Mouse (Mus musculus) spleen, postnatal 36 days (tissue): Measurements from ENCODE around the gene Prmt7.
"Not testable (repeated sequence)": the region's sequence is repeated elsewhere in the genome, so short reads cannot be mapped to it uniquely, and the experiment has no call there.

Experiments
- DNase-seq, 2 experiments: peaks; one replicate each; pipeline ENCODE4 v3.0.0; 2022; ENCODE audit warnings: low spot score in 2 of 2, mixed read lengths in 1 of 2

The Prmt7 gene

DNA sequence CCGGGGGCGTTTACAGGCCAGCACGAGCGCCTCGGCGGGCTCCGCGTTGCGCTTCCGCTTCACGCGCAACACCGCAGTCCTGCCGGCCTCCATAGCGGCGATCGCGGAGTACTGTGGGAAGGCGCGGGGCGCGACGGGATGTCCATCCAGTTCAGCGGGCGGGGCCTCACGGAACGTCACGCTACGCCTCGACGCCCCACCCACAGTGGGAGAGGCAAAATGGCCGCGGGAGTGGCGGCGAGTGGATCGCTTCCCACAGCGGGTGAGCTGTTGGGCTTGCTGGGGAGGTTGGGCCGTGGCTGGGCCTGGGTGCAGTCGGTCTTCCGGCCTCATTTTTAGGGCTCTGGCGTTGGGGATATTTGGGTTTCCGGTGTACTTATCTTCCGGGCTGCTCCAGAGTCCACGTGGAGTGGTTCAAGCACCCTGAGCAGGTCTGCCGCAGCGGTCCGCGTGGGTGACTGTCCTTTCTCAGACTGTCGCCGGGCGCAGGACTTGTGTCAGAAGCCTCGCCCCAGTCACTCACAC lies at the start of gene Prmt7, which contains the start of gene Slc7a6os:
Prmt7 (plus strand) TSS at position 116 of the 525 bp plus-strand sequence.
Slc7a6os (minus strand) TSS at position 115 of the 525 bp plus-strand sequence.
- peak; percentile 94 to 95 for DNase-seq

GRCm38 (mm10) chr8:106163251-106163650 lies 47.5 kb upstream of the Prmt7 start:
- no peak for DNase-seq

GRCm38 (mm10) chr8:106165460-106165859 lies 45.3 kb upstream of the Prmt7 start:
- DNase-seq: peak; percentile 42 to 69

GRCm38 (mm10) chr8:106168356-106169016 lies 42.2 kb upstream of the Prmt7 start, which contains the start of gene Slc7a6:
Slc7a6 (plus strand) TSS chr8:106168857.
- peak; percentile 88 to 89 for DNase-seq

- peak; percentile 15 to 32 for DNase-seq
These were observed 41.5 kb upstream of the Prmt7 start for GRCm38 (mm10) chr8:106169017-106169933.

- DNase-seq: no peak
These were observed 40.7 kb upstream of the Prmt7 start for GRCm38 (mm10) chr8:106169934-106170480.

DNA sequence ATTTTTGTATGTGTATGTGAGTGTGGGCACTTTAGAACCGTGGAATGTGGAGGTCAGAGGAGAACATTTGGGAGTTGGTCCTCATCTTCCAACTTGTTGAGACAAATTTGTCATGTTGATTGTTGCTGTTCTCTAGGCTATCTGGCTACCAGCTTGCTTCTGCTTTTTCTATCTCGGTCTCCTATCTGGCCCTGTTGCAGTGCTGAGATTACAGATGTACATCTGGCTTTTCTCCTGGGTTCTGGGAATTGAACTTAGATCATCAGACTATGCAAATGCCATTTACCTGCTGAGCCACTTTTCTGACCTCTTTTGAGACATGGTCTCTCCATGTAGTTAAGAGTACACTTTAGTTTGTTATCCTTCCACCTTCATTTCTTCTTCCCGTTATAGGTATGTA lies 37.2 kb upstream of the Prmt7 start:
- DNase-seq: no peak

DNA sequence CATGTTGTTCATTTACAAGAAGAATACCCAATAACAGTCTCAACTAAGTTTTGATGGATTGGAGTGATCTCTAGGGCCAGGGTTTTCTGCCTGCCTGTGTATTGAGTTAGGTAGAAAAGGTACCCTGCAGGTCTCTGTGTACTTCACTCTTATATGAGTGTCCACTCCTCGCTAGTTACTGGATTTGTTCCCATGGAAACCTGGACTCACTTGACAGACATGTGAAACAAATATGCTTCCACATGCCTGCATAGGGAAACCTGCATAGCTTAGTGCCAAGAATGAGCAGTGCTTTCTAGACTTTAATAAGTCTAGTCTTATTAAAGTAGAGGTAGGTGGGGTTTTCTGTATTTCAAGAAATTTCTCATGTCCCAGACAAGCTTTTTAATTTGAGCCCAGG lies 33.8 kb upstream of the Prmt7 start:
- no peak for DNase-seq

DNA sequence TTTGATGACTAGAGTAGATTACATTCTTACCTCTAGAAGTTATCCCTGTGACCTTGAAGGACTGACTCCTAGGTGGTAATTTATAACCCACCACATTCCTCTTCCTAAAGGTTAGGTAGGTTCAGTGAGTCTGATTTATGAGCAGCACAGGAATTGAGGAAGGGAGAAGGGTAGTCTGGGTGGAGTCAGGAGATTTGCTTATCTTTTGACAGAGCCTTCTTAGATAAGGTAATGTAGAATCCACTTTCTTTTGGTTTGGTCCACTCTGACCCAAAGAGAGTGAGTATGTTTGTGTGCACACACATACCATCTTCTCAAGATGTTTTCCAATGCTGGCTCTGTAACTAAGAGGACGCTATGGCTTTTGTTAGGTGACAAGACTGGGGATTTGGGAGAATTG lies 33.1 kb upstream of the Prmt7 start:
- DNase-seq: no peak

GRCm38 (mm10) chr8:106178428-106178827 lies 32.3 kb upstream of the Prmt7 start:
- DNase-seq: no peak

DNA sequence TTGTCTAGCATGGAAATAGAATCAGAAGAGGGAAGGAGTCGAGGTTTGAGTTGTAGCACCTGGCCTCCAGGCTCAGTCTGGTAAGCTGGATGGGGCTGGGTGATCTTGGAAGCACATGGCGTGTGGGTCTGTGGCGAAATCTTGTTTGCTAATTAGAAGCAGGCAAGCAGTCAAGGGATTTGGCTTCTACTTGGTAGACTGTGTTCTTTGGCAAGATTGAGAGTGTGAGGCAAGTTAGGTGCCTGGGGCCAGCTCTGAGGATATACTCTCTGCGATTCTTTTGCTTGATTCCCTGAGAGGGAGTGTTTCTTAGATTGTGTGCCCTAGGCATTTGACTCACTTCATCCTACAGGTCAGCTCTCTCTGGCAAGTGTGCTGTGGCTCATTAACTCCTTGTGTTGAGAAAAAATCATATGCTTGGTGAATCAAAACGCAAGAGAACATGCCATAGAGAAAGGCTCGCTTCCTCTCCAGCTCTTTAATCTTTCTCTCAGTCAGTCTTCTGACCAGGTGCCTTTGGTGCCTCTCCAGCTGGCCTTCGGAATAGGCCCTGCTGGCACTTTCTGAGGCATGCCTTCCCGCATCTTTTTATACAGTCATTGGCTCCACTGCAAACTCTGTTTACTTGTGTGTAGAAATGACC lies 25.0 kb upstream of the Prmt7 start:
- DNase-seq: no peak

- DNase-seq: no peak
These were observed 24.3 kb upstream of the Prmt7 start for GRCm38 (mm10) chr8:106186394-106186793.

DNA sequence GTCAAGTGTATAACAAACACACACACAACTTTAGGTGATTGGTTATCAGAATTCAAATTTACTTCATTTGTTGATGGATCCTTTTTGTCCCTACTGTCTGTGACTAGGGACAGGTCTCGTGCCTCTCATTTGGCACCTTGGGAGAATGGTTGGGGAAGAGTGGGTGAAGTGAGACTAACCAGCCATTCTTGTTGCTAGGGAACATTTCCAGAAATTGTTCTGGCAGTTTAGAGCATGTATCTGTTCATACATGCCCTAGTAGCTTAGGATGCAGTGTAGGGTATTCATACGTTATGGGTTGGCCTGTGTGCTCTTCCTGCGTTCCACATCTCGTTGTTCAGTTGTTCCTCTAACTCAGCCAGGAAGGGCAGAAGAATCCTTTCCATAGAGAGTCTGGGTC lies 21.6 kb upstream of the Prmt7 start:
- no peak for DNase-seq

DNA sequence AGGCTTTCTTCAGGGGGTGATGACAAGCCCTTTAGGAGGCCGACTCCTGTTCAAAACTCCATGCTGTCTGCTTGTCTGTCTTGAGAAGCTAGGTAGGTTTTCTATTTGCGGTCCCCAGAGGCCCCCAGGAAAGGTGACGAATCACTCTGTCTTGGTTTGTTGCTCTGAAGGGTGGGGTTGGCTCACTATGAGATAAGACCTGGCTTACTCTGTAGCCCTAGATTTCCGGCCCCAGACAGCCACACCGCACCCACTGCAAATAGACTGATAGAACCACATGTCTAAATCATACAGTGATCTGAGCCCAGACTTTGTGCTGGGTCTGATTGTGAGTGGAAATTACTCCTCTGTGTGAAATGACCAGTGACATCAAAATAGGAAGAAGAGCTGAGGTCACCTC lies 19.1 kb upstream of the Prmt7 start:
- DNase-seq: no peak

GRCm38 (mm10) chr8:106193162-106193561 lies 17.6 kb upstream of the Prmt7 start:
- DNase-seq: no peak

- no peak for DNase-seq
These were observed 16.7 kb upstream of the Prmt7 start for GRCm38 (mm10) chr8:106194062-106194461.

DNA sequence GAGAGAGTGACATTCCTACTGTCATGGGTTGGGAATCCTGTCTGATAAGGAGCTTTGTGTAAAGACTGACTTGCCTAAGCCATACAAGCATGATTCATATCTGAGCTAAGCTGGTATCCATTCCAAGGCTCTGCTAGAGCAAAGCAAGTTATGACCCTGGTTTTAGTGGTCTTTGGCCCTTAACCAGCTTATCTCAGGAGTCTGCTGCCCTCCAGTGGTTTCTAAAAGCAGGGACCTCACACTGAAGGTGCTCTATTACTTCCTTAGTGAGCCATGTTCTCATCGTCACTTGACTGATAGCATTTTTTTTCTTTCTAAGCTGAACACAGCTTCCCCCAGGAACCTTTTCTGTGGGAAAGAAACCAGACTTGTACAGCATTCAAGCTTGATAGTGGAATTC lies 12.0 kb upstream of the Prmt7 start:
- DNase-seq: peak; percentile 38

GRCm38 (mm10) chr8:106199596-106199995 lies 11.1 kb upstream of the Prmt7 start:
- DNase-seq: not testable (repeated sequence)

GRCm38 (mm10) chr8:106210035-106210731 lies 553 bp upstream of the Prmt7 start:
- DNase-seq: no peak

DNA sequence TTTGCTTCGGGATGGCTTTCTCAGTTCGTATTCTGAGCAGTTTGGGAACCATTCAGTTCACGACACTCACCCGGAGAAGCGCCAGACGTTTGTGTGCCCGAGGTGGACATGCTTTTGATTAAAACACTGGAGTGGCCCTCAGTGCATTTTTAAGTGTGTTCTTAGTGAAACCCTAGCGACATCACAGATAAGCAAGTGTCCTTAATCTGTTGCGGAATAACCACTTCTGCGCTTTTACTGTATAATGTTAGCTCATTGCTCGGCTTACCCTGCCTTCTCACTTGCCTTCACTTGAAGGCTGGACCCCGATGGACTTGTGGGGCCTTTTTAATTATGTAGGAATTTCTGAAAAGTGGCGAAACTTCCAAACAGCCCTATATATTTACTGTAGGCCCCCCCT lies 685 bp downstream of the Prmt7 start:
- no peak for DNase-seq

GRCm38 (mm10) chr8:106213959-106214358 lies 3.2 kb downstream of the Prmt7 start:
- no peak for DNase-seq
